Mouse (Mus musculus) layer of hippocampus, postnatal 10 days (tissue): Measurements from ENCODE around the gene Nod2. TPM values are rescaled to one million over a fixed set of nuclear protein-coding genes. Genes with fewer than 3 reads are reported as not detected.
"Not testable (repeated sequence)": the region's sequence is repeated elsewhere in the genome, so short reads cannot be mapped to it uniquely, and the experiment has no call there.

Source experiments
- DNase-seq, 2 experiments: peaks; one replicate each; pipeline ENCODE4 v3.0.0; 2021; ENCODE audit warnings: low spot score in 2 of 2
- total RNA-seq, 2 experiments: library from RNA; stranded (reverse); gene quantifications; 2 replicates each; pipeline ENCODE4 v1.2.3; 2021

Gene Nod2
- total RNA-seq, 2 experiments from 2014 or later = 0.34 to 0.49 TPM

DNA sequence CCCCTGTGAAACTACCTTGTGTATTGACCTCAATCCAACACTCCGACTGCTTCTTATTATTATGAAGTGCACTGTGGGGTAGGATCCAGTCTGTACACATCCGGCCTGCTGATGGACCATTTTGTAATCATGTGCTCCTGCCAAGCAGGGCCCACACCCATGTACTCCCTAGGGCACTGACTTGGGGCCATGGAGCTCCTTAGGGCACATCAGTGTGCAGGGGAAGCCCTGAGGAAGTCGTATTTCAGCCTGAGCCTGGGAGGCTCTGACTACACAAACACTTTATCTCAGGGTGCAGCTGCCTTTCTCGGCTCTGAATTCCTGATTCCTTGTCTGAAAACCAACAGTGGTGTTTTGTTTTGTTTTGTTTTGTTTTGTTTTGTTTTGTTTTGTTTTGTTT, 16.9 kb upstream of the Nod2 start:
- DNase-seq = no peak

- DNase-seq = peak in 1 of 2 experiments; percentile 39
Measured at GRCm38 (mm10) chr8:88631081-88631480, 16.0 kb upstream of the Nod2 start.

DNA sequence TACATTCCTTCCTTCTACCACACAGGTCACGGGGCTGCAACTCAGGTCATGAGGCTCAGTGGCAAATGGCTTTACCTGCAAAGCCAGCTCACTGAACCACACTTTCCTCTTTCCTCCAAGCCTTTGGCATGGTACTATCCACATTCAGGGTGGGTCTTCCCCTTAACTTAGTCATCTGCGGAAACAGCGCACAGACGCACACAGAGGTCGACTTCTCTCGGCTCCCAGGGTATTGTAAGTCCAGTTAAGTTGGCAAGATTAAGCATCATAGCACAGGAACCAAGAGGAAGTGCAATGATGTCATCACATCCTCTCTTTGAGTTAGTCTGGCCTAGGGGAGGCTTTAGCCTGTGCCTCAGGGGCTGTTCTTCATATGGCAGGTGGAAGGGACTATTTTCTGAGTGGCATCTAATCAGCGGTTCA, 13.8 kb upstream of the Nod2 start:
- no peak for DNase-seq

GRCm38 (mm10) chr8:88635474-88636397, 11.4 kb upstream of the Nod2 start, which contains the start of gene Snx20:
Snx20 (minus strand) TSS chr8:88636128.
- DNase-seq = no peak

DNA sequence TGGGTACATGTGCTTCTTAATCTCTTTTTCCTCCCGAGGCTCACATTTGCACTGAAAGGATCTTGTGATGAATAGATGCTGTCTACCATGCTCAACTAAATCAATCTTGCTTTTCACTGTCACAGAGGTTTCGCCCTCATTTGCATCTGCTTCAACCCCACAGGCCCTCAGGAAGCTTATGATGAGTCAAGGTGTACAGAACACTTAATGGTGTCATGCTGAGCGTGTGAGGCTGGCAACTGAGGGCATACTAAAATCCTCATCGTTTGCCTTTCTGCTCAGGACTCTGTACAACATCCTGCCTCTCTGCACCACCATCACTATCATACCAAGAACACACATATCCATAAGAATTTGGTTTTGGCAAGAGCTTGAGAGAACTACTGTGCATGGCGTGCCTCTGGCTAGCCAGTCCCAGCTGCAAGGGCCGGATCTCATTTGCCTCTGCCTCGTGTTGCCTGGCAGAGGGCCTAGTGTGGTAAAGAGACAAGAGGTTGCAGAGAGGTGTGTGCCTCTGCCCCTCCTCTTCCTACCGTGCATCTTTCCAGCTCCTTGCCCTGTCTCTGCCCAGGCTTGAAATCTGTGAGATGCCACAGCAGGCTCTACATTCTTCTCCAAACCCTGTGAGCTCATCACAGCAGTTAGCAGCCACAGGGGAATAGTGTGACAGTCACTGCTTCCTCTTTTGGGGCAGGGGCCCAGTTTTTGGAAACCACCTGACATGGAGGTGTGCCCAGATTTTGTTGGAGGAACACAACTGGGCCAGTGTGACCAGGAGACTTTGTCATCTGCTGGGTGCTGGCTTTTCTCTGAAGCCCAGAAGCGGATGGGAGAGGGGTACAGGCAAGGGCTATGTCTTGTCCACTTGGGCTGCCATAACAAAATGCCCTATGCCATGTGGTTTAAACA, 9.8 kb upstream of the Nod2 start:
- no peak for DNase-seq

DNA sequence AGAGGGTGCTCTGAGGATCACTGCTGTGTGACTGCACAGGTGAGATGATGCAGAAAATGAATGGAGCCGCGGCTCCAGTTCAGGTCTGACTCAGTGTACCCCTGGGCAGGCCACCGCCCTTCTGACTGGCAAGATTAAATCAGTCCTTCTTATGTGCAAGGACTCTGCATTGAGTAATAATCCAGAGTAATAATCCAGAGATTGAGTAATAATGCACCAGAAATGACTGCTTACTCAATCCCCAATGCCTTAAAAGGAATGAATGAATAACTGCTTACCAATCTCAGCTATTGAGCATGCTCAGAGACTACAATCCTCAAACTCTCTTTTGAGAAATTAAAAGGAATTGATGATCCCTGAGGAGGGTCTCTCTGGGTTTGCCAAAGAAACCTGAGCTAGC, 8.2 kb upstream of the Nod2 start:
- no peak for DNase-seq

GRCm38 (mm10) chr8:88642734-88643564, 4.2 kb upstream of the Nod2 start:
- DNase-seq = no peak

- DNase-seq = no peak
Measured at GRCm38 (mm10) chr8:88648322-88648721, 1.2 kb downstream of the Nod2 start.

DNA sequence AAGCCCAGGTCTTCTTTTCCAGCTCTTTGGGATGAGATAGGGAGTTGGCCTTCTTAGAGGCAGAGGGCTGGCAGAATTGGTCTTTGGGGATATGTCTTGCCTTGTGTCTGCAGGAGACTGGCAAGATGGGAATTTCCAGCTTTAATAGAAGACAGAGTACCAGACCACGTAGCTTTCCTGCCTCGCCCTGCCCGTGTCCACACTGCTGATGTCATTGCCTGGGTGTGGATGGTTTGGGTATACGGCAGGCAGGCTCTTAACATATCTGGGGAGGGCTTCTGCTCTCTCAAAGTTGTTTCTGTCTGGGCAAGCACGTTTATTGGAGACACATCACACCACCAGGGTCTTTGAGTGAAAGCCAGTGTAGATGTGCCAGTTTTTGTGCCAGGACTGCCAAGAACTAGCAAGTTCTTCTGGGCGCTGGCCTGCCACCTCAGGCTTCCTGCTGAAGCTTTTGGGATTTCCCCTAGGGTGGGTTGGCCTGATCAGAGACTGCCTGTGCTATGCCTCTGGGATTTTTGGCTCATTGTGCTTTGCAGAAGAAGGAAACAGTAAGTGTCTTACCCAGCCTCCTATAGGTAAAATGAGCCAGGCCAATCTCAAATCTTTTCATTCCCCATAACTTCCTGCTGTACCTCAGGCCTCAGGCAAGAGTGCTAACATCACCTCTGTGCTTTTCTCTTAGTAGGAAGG, 3.0 kb downstream of the Nod2 start:
- no peak for DNase-seq

GRCm38 (mm10) chr8:88651122-88651521, 4.0 kb downstream of the Nod2 start:
- DNase-seq = not testable (repeated sequence)

DNA sequence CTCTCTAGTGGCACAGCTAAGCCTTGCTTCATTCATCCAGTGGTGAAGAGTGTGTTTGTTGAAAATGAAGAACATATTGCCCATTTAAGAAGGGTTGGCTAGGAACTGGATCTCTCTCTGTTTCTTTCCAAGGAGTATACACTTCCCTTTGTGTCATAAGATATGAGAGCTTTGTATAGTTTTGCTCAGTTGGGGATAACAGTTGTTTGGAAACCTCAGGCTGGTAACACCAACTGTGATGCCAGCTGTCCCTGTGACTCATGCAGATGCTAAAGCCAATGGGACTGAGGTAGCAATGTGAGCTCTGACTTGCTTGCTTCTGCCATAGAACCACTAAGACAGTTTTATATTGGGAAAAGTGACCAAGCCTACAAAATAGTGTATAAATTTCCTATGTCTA, 8.2 kb downstream of the Nod2 start:
- no peak for DNase-seq

DNA sequence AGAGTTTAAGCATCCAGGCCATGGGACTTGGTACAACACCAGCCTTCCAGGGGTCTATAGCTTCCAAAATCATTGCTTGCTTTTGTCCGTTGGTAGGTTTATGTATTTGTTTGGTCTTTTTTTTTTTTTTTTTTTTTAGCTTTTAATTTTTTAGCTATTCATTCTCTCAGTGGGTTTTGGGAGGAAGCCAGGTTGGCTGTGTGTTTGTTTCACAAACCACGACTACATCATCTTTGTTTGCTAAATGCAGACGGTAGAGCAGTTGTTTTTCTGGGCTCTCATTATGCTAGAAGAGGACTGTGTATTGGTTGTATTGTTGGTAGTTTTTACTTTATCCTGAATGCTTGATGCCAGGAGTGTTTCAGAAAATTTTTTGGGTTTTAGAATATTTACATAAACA, 12.8 kb downstream of the Nod2 start:
- DNase-seq = no peak

- no peak for DNase-seq
Measured at GRCm38 (mm10) chr8:88662401-88662821, 15.3 kb downstream of the Nod2 start.

DNA sequence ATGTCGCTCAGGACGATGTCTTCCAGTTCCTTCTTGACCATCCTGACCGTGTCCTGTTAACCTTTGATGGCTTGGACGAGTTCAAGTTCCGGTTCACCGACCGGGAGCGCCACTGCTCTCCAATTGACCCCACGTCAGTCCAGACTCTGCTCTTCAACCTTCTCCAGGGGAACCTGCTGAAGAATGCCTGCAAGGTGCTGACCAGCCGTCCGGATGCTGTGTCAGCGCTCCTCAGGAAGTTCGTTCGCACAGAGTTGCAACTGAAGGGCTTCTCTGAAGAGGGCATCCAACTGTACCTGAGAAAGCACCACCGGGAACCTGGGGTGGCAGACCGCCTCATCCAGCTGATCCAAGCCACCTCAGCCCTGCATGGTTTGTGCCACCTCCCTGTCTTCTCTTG, 17.0 kb downstream of the Nod2 start:
- DNase-seq = no peak

DNA sequence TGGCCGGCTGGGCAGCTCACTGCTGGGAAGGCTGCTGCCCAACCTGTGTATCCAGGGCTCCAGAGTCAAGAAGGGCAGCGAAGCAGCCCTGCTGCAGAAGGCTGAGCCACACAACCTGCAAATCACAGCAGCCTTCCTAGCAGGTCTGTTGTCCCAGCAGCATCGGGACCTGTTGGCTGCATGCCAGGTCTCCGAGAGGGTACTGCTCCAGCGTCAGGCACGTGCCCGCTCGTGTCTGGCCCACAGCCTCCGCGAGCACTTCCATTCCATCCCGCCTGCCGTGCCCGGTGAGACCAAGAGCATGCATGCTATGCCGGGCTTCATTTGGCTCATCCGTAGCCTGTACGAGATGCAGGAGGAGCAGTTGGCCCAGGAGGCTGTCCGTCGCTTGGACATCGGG, 17.8 kb downstream of the Nod2 start:
- no peak for DNase-seq

DNA sequence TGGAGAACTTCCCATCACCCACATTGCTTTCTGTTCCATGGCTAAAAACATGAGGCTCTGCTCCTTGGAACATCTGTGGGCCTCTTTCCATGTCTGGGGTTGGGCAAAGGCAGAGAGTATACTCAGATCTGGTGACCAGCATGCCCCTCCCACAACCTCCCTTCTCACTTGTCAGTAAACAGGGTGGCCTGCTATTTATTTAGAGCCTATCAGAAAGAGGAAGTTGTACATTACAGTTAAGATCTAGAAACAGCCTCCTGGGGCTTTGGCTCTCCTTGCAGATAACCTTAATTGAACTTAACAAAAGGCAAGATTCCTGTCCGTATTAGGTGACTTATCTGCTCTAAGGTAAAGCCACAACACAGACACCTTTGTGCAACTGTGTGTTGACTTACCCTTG, 19.3 kb downstream of the Nod2 start:
- no peak for DNase-seq

- peak; percentile 28 to 34 for DNase-seq
Measured at GRCm38 (mm10) chr8:88668400-88669086, 21.4 kb downstream of the Nod2 start.

DNA sequence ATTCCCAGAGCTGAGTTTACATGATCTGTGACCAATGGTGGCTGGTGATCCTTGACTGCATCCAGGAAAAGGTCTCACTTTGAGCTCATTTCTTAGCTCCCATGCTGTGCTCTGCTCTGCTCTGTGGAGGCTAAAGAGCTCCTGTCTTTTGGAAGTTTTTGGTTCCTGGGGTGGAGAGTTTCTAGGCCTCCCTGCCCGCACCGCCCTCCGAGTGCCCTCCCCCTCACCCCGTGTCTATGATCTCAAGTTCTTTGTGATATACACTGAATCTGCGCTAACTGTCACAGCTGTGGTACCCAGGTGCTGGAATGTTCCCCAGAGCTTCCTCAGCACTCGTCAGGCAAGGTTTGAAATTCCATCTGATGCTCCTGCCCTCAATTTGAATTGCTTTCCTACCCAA, 23.7 kb downstream of the Nod2 start:
- DNase-seq = no peak

DNA sequence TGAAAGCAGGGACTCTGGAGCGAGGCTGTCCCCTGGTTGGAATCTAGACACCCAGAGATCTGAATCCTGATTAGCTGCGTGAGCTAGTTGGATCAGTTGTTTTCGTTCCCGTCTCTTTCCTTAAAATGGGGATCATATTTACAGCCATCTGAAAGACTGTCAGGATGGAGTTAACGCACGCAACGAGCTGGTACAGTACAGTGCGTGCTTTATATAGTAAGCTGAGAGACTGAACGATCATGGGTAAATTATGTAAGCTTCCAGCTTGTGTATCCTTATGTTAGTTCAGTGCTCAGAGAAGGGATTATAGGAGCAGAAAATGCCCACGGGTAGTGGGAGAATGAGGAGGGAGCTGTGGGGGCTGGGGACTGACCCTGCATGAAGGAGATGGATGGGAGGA, 24.5 kb downstream of the Nod2 start:
- DNase-seq = no peak

GRCm38 (mm10) chr8:88673859-88674258, 26.7 kb downstream of the Nod2 start:
- no peak for DNase-seq
